Mouse (Mus musculus) embryonic facial prominence, embryonic 12.5 days (tissue): ENCODE results near the gene Rubcnl. TPM values are rescaled to one million over a fixed set of nuclear protein-coding genes. Genes with fewer than 3 reads are reported as not detected.

ENCODE experiments used
- ATAC-seq: fragments of 200-750 bp; cut with Nextera tagmentation; 2 replicates; pipeline ENCODE4 v1.8.0; 2017; ENCODE audit not compliant: insufficient number of reproducible peaks, insufficient read depth, low FRiP score, low TSS enrichment
- H3K27ac ChIP-seq: fragments of 300-500 bp; sonication (generic); 2 replicates; pipeline ENCODE4 v1.5.1; 2016; ENCODE audit warnings: mild to moderate bottlenecking
- H3K27me3 ChIP-seq: fragments of 300-500 bp; sonication (generic); 2 replicates; pipeline ENCODE4 v1.6.1; 2016; ENCODE audit warnings: mild to moderate bottlenecking, moderate library complexity
- H3K36me3 ChIP-seq: fragments of 300-500 bp; sonication (generic); 2 replicates; pipeline ENCODE4 v1.6.1; 2016; ENCODE audit warnings: mild to moderate bottlenecking
- H3K4me1 ChIP-seq: fragments of 300-500 bp; sonication (generic); 2 replicates; pipeline ENCODE4 v1.6.1; 2016
- H3K4me2 ChIP-seq: fragments of 300-500 bp; sonication (generic); replicated peaks from 2 replicates; pipeline ENCODE4 v1.6.1; 2016; ENCODE audit warnings: mild to moderate bottlenecking, moderate library complexity
- H3K4me3 ChIP-seq: fragments of 300-500 bp; sonication (generic); 2 replicates; pipeline ENCODE4 v1.5.1; 2016; ENCODE audit warnings: mild to moderate bottlenecking
- H3K9ac ChIP-seq: fragments of 300-500 bp; sonication (generic); 2 replicates; pipeline ENCODE4 v1.6.1; 2016; ENCODE audit warnings: mild to moderate bottlenecking, moderate library complexity
- H3K9me3 ChIP-seq: fragments of 300-500 bp; sonication (generic); 2 replicates; pipeline ENCODE4 v1.6.1; 2016; ENCODE audit warnings: mild to moderate bottlenecking, moderate library complexity
- WGBS: fragments of 180-500 bp; shearing (Covaris S2); methylation state at CpG from one replicate; pipeline ENCODE4 v1.1.7; 2016; 5-methylcytosine and 5-hydroxymethylcytosine counted together
- polyA plus RNA-seq: library from polyadenylated mRNA; unstranded; fragments of >200 nt; fragmentation: Nextera tagmentation; extraction: Ambion mirVana; gene quantifications from 2 replicates; pipeline ENCODE4 v1.2.1, GENCODE M21; 2016

Rubcnl gene
- polyA plus RNA-seq: 0.65 and 0.67 TPM in 2 replicates

DNA sequence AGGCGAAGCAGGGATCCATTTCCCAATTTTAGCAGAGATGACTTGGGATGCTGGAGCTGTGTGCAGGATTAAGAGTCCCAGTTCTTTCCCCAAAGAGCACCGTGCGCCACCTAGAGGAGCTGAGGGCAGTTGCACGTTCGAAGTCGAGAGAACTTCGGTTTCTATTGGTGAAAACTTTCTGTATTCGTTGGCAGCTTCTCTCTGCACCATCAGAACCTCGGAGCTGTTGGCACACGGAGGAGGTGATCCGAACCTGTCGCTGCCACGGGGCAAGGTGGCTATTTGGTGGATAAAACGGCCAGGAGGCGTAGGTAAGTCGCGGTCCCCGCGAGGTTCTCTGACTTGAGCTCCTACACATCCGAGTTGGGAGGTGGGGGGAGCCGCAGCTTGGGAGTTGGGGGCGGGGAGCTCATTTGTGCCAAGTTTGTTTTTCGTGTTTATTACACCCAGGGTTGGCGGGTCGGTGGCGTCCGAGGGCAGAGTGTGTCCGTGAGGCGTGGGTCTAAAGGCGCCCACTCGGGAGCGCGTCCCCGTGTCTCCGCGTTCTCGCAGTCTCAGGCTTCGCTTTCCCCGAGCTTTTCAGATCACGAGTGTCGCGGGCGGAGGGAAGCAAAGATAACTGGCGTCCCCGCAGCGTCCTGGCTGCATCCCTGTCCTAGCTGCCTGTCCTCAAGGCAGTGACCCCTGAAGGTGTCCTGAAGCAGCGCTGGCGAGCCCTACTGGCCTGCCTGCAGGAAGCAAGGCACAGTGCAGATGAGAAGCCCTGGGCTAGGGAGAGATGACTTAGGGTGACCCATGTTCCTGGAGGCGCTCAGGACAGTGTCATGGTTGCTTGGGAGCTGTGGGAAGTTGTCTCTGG, at the start of gene Rubcnl:
Rubcnl (plus strand) TSS at position 172 of the 859 bp plus-strand sequence.
- H3K4me1 ChIP-seq: no peaks in the 10 kb centered on the region
- no peaks in the 10 kb centered on the region for H3K36me3 ChIP-seq
- no peak within 1 kb of the TSS for H3K27ac ChIP-seq
- H3K27me3 ChIP-seq: no peaks in the 10 kb centered on the region
- WGBS: 2% methylated on average over 49 of the region's 49 CpGs
- peak within 1 kb of the TSS; percentile 56 for H3K4me3 ChIP-seq
- peak within 1 kb of the TSS; percentile 61 for H3K9ac ChIP-seq
- ATAC-seq: no peak
- H3K4me2 ChIP-seq: peak within 1 kb of the TSS; percentile 96
- no peaks in the 10 kb centered on the region for H3K9me3 ChIP-seq

DNA sequence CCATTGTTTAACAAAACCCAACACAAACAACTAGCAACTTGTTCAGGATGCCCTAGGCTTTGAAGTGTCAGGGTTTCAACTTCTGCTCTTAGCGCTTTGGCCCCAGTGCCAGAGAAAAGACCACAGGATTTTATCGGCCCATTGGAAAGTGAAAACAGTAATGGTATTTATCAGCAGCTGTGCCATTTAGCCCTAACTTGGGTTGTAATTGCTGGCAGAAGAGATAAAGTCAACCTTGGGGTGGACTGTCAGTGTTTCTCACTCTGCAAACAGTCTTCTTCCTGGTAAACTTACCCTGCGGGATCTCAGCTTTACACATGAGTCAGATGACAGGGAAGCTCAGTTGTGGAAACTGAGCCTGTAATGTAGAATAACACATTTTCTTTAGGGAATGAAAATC, 43.6 kb upstream of the Rubcnl start:
- no peaks in the 10 kb centered on the region for H3K9me3 ChIP-seq
- no peaks in the 10 kb centered on the region for H3K27me3 ChIP-seq
- H3K27ac ChIP-seq: 0 out of 2 replicates have a peak overlapping the region, but pooled peaks have one; percentile 30
- ATAC-seq: no peak
- WGBS: 37% methylated on average over 3 of the region's 3 CpGs
- no peaks in the 10 kb centered on the region for H3K36me3 ChIP-seq
- no peak overlapping the region for H3K9ac ChIP-seq
- no peaks in the 10 kb centered on the region for H3K4me1 ChIP-seq
- H3K4me2 ChIP-seq: no peak overlapping the region
- H3K4me3 ChIP-seq: no peak overlapping the region

DNA sequence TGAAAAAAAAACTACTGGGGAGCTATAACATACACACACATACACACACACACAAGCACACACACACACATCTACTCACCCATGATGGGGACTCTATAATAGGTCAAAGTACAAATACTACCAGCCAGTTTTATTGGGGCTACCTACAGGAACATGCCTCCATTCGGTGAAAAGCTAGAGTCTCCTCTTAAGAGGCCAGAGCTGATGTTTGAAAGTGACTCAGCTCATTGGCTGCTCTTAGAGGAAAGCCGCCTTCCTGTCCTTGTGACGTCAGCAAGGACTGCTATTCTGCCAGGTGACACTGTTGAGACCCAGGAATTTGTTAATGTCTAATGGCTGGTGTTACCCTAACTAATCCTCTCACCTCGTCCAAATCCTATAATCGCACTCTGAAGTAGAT, 43.1 kb upstream of the Rubcnl start:
- 88% methylated on average over 5 of the region's 5 CpGs for WGBS

DNA sequence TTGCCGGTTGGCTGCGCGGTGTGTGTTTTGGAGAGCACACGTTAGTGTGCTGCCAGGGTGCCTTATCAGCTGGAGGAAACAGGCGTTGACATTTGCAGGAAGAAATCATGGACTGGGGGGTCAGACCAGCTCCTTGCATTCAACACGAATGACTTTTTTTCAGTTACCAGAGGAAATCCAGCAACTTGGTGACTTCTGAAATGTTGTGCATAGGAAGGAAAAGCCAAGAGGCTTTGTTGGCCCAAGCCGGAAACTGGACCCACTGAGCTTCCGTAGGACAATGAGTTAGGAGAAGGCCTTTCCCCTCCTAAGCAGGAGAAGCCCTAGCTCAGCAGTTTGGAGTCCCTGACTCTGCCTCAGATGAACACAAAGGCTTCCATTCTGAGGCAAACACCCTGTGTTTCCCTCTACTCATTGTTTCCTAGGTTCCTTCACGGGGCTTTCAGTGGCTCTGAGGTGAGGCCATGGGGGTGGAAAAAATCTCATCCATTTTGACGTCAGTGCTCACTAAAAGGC, 41.6 kb upstream of the Rubcnl start:
- H3K27me3 ChIP-seq: no peaks in the 10 kb centered on the region
- H3K4me2 ChIP-seq: no peak overlapping the region
- H3K4me3 ChIP-seq: no peak overlapping the region
- no peak overlapping the region for H3K9ac ChIP-seq
- 64% methylated on average over 10 of the region's 10 CpGs for WGBS
- no peak for ATAC-seq
- no peak overlapping the region for H3K27ac ChIP-seq
- H3K4me1 ChIP-seq: no peaks in the 10 kb centered on the region
- no peaks in the 10 kb centered on the region for H3K36me3 ChIP-seq
- H3K9me3 ChIP-seq: no peaks in the 10 kb centered on the region

More for the DNA sequence above, 43.1 kb upstream of the Rubcnl start:
- Histone ChIP-seq H3K9me3 (no peaks in the 10 kb centered on the region), H3K4me1 (no peaks in the 10 kb centered on the region), H3K4me3 (no peak overlapping the region), H3K4me2 (no peak overlapping the region), H3K36me3 (no peaks in the 10 kb centered on the region), H3K27me3 (no peaks in the 10 kb centered on the region), H3K9ac (no peak overlapping the region), H3K27ac (no peak overlapping the region)
- no peak for ATAC-seq

- WGBS: 81% methylated on average over 6 of the region's 6 CpGs
- ATAC-seq: no peak
- no peaks in the 10 kb centered on the region for H3K9me3 ChIP-seq
- H3K27me3 ChIP-seq: no peaks in the 10 kb centered on the region
- H3K4me3 ChIP-seq: no peak overlapping the region
- no peaks in the 10 kb centered on the region for H3K36me3 ChIP-seq
- no peaks in the 10 kb centered on the region for H3K4me1 ChIP-seq
- no peak overlapping the region for H3K27ac ChIP-seq
- no peak overlapping the region for H3K4me2 ChIP-seq
- H3K9ac ChIP-seq: no peak overlapping the region
These were observed 38.9 kb upstream of the Rubcnl start for GRCm38 (mm10) chr14:74976972-74977371.

- Histone ChIP-seq H3K4me2 (no peak overlapping the region), H3K4me3 (no peak overlapping the region), H3K36me3 (no peaks in the 10 kb centered on the region), H3K27ac (no peak overlapping the region), H3K9me3 (no peaks in the 10 kb centered on the region), H3K4me1 (no peaks in the 10 kb centered on the region), H3K27me3 (no peaks in the 10 kb centered on the region), H3K9ac (no peak overlapping the region)
- 45% methylated on average over 3 of the region's 3 CpGs for WGBS
- ATAC-seq: no peak
These were observed 34.8 kb upstream of the Rubcnl start for GRCm38 (mm10) chr14:74981016-74981415.

GRCm38 (mm10) chr14:74983079-74983478, 32.7 kb upstream of the Rubcnl start:
- Histone ChIP-seq H3K4me2 (no peak overlapping the region), H3K9ac (no peak overlapping the region), H3K4me3 (no peak overlapping the region), H3K27ac (no peak overlapping the region), H3K4me1 (no peaks in the 10 kb centered on the region), H3K36me3 (no peaks in the 10 kb centered on the region), H3K9me3 (no peaks in the 10 kb centered on the region), H3K27me3 (no peaks in the 10 kb centered on the region)
- ATAC-seq: no peak
- WGBS: 85% methylated on average over 5 of the region's 5 CpGs

DNA sequence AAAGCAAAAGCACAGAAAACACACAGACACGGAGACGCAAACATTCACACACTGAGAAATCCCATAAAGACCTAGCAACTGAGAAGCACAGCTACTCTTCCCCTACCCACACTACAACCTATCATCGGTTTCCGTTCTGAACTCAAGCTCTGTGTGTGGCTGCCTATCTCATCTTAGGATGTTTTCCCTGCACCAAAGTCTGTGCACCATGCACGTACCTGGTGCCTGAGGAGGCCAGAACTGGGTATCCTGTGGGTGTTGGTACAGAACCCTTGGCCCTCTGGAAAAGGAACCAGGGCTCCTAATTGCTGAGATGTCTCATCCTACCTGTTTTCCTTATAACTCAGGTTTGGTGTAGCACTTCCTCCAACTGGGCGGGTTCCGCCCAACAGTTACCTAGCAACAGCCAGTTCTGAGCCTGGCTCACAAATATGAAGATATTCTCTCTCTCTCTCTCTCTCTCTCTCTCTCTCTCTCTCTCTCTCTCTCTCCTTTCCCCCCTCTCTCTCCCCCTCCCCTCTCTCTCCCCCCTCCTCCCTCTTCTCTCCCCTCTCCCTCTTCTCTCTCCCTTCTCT, 30.9 kb upstream of the Rubcnl start:
- Histone ChIP-seq H3K4me1 (no peaks in the 10 kb centered on the region), H3K36me3 (no peaks in the 10 kb centered on the region), H3K27me3 (no peaks in the 10 kb centered on the region), H3K4me3 (no peak overlapping the region), H3K27ac (no peak overlapping the region), H3K9me3 (no peaks in the 10 kb centered on the region), H3K9ac (no peak overlapping the region), H3K4me2 (no peak overlapping the region)
- ATAC-seq: no peak
- 80% methylated on average over 7 of the region's 7 CpGs for WGBS

DNA sequence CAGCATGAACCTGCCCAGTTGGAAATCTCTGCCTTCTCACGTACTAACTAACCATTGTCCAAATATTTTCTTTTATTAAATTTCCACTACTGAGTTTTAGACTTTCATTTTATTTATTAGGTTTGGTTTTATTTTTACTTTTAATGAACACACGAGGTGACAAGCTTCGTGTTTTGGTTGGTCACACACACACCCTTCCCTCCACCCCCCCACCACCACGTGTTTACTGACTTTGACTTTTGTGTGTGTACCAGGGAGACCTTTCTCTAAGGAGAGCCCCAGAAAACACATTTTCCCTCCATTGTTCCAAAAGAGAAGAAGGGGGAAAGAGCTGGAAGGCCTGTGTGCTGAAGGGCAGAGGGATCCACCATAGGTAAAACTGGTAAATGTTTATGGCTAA, 30.2 kb upstream of the Rubcnl start:
- no peaks in the 10 kb centered on the region for H3K9me3 ChIP-seq
- H3K4me2 ChIP-seq: no peak overlapping the region
- H3K4me3 ChIP-seq: no peak overlapping the region
- H3K4me1 ChIP-seq: no peaks in the 10 kb centered on the region
- no peak overlapping the region for H3K9ac ChIP-seq
- ATAC-seq: no peak
- WGBS: 52% methylated on average over 4 of the region's 4 CpGs
- no peak overlapping the region for H3K27ac ChIP-seq
- no peaks in the 10 kb centered on the region for H3K27me3 ChIP-seq
- no peaks in the 10 kb centered on the region for H3K36me3 ChIP-seq

DNA sequence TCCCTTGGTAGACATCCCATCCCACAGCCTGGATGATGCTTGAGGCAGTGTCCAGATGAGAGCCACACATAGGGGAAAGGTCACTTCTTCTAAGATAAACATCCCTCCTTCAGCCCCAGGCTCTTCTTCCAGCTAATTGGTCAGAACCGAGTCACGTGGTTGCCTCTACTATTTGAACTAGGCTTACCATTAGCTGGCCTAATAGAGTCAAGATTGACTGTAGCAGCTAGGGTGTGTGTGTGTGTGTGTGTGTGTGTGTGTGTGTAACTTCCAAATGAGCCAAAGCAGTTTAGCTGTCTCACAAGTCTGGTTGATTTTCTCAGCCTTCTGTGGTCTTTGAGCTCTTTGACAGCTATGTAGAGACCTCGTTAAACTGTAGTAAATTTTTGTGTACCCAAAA, 29.3 kb upstream of the Rubcnl start:
- no peaks in the 10 kb centered on the region for H3K36me3 ChIP-seq
- no peak overlapping the region for H3K27ac ChIP-seq
- no peaks in the 10 kb centered on the region for H3K9me3 ChIP-seq
- ATAC-seq: no peak
- H3K4me2 ChIP-seq: no peak overlapping the region
- no peak overlapping the region for H3K4me3 ChIP-seq
- H3K4me1 ChIP-seq: no peaks in the 10 kb centered on the region
- no peaks in the 10 kb centered on the region for H3K27me3 ChIP-seq
- whole genome bisulfite sequencing: 42% methylated on average over 3 of the region's 3 CpGs
- H3K9ac ChIP-seq: no peak overlapping the region

- H3K27ac ChIP-seq: no peak overlapping the region
- no peak overlapping the region for H3K4me3 ChIP-seq
- no peaks in the 10 kb centered on the region for H3K9me3 ChIP-seq
- H3K4me1 ChIP-seq: no peaks in the 10 kb centered on the region
- 47% methylated on average over 4 of the region's 4 CpGs for WGBS
- no peak overlapping the region for H3K4me2 ChIP-seq
- H3K27me3 ChIP-seq: no peaks in the 10 kb centered on the region
- no peak for ATAC-seq
- no peaks in the 10 kb centered on the region for H3K36me3 ChIP-seq
- no peak overlapping the region for H3K9ac ChIP-seq
These were observed 26.5 kb upstream of the Rubcnl start for GRCm38 (mm10) chr14:74989322-74989721.

- H3K4me3 ChIP-seq: no peak overlapping the region
- ATAC-seq: no peak
- H3K4me2 ChIP-seq: no peak overlapping the region
- H3K9ac ChIP-seq: no peak overlapping the region
- no peaks in the 10 kb centered on the region for H3K9me3 ChIP-seq
- WGBS: 88% methylated on average over 4 of the region's 4 CpGs
- H3K4me1 ChIP-seq: no peaks in the 10 kb centered on the region
- H3K36me3 ChIP-seq: no peaks in the 10 kb centered on the region
- no peaks in the 10 kb centered on the region for H3K27me3 ChIP-seq
- H3K27ac ChIP-seq: no peak overlapping the region
These were observed 25.9 kb upstream of the Rubcnl start for GRCm38 (mm10) chr14:74989909-74990308.
